Mouse (Mus musculus) B cell, adult 62 days (primary cell): ENCODE data around the gene Gm26602. TPM values are rescaled to one million over a fixed set of nuclear protein-coding genes. Genes with fewer than 3 reads are reported as not detected.

Experiments used
- total RNA-seq: library from RNA; stranded (reverse); gene quantifications from 4 replicates; pipeline ENCODE4 v1.2.4, GENCODE M21; 2023

Gene Gm26602
- total RNA-seq, result not detected in 4 replicates

GRCm38 (mm10) chr10:79910556-79910955 lies at the start of gene Gm26602:
Gene Gm26602, plus strand, starts transcription at chr10:79910856.

DNA sequence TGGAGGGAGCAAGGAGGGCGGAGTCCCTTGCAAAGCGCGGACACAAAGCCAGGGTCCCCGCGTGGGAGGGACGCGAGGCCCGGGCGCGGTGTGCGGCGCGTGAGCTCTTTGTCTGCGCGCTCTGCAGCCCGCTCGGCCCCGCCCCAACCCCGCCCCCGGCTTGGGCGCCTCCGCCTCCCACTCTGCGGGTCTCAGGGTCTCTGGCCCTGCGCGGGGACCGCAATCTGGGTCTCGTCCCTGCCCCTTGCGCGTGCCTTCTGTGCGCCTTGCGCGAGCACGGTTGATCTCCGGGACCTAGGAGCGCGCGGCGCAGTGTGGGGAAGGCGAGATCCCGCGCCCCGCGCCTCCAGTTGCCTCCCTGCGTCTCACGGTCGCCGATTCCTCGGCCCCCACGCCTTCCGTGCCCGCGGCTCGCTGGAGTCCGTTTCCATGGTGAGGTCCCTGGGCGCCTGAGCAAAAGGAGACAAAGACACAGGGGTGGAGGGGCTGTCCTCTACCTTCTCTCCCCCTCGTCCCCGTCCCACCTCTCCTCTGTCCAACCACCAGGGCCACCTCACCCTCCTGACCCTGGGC lies 36.3 kb upstream of the Gm26602 start, which contains the start of the genes Prtn3 and Plppr3:
Gene Prtn3, plus strand, starts transcription at position 187 of the 573 bp plus-strand sequence.
Gene Plppr3, minus strand, starts transcription at position 345 of the 573 bp plus-strand sequence.

GRCm38 (mm10) chr10:79886054-79886453 lies 24.6 kb upstream of the Gm26602 start, which contains the start of gene Elane:
Gene Elane, plus strand, starts transcription at chr10:79886247.

GRCm38 (mm10) chr10:79890670-79891069 lies 20.0 kb upstream of the Gm26602 start, which contains the start of gene Cfd:
Gene Cfd, plus strand, starts transcription at chr10:79890853.

DNA sequence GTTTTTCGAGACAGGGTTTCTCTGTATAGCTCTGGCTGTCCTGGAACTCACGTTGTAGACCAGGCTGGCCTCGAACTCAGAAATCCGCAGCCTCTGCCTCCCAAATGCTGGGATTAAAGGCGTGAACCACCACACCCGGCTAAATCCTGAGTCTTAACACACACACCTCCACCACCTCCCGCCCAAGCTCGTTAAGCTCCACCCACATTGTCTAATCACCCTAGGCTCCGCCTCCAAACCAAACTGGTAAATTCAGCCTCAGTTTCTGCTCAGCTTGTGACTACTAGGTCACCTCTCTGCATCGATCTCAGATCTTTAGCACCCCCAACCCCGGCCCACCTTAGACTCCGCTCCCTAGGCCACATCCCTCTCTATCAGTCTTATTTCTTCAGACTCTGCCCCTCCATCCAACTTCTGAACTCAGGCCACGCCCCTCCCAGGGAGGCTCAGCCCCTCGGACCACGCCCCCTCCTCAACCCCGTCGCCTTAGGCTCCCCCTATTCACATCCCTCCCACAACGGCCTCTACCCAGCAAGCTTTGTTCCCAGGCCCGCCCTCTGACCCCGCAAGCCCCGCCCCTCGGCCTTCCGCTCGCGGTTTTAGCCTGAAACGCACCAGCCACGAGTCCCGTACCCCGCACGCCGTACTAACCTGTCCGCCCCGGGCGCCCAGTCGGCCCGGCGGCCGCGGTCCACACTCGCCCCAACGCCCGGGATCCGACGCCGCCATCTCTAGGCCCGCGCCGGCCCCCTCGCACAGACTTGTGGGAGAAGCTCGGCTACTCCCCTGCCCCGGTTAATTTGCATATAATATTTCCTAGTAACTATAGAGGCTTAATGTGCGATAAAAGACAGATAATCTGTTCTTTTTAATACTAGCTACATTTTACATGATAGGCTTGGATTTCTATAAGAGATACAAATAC lies 2.2 kb upstream of the Gm26602 start, which contains the start of gene Med16:
Gene Med16, minus strand, starts transcription at position 757 of the 925 bp plus-strand sequence.

DNA sequence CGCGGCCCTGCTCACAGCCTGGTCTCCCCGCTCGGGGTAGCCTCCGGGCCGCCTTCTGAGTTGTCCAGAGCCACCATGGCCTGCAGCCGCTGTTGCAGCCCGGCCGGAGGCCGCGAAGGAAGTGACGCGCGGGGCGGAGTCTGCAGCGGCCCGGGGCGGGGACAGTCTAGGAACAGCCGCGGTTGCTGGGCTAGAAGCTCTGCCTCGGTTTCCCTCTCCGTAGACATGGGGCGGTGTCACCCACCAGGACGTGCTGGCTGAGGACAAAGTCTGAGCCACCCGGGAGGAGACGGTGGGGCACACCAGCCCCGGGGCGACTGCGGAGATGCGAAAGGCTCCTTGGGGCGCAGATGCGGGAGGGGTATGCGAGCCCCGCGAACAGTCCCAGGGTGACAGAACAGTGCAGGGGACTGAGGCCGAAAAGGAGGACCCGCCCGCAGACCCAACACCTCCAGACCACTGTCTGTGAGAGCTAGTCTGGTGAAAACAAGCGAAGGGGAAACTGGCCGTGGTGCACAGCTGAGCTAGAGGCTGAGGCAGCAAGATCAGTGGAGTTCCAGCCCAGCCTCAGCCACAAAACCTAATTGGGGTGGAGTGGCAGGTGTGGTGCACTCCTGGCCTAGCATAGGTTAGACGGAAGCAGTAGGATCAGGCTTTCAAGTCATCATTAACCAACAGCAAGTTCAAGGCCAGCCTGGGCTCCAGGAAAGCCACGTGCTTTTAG lies 6.3 kb downstream of the Gm26602 start, which contains the start of gene Kiss1r:
Gene Kiss1r, plus strand, starts transcription at position 164 of the 724 bp plus-strand sequence.

GRCm38 (mm10) chr10:79920958-79921535 lies 10.4 kb downstream of the Gm26602 start, which contains the start of gene R3hdm4:
Gene R3hdm4, minus strand, starts transcription at chr10:79921208.

GRCm38 (mm10) chr10:79926491-79927323 lies 16.1 kb downstream of the Gm26602 start, which contains the start of gene Arid3a:
Gene Arid3a, plus strand, starts transcription at chr10:79927043.

GRCm38 (mm10) chr10:79959847-79960601 lies 49.4 kb downstream of the Gm26602 start, which contains the start of gene Wdr18:
Gene Wdr18, plus strand, starts transcription at chr10:79960152.

Other genes starting within 250 kb of the Gm26602 start
- gene Madcam1, start 246.3 kb upstream of the Gm26602 start, total RNA-seq, result not detected in 4 replicates
- 16.5 to 17.6 TPM (median 17.2 TPM) in 4 replicates for gene Tpgs1, start 241.5 kb upstream of the Gm26602 start, total RNA-seq
- 64.3 to 70.9 TPM (median 67.1 TPM) in 4 replicates for gene Cdc34, start 228.7 kb upstream of the Gm26602 start, total RNA-seq
- 2.2 to 3.3 TPM (median 2.8 TPM) in 4 replicates for gene Gzmm, start 221.8 kb upstream of the Gm26602 start, total RNA-seq
- 93.0 to 101 TPM (median 96.4 TPM) in 4 replicates for gene Bsg, start 206.4 kb upstream of the Gm26602 start, total RNA-seq
- not detected in 4 replicates for gene Hcn2, start 194.2 kb upstream of the Gm26602 start, total RNA-seq
- 61.1 to 82.7 TPM (median 70.9 TPM) in 4 replicates for gene Polrmt, start 164.3 kb upstream of the Gm26602 start, total RNA-seq
- gene Fgf22, start 155.8 kb upstream of the Gm26602 start, total RNA-seq, result not detected in 4 replicates
- 47.4 to 62.4 TPM (median 56.4 TPM) in 4 replicates for gene Rnf126, start 143.9 kb upstream of the Gm26602 start, total RNA-seq
- gene Fstl3, start 133.6 kb upstream of the Gm26602 start, total RNA-seq, result 1.5 to 3.1 TPM (median 1.8 TPM) in 4 replicates
- gene Prss57, start 119.9 kb upstream of the Gm26602 start, total RNA-seq, result not detected in 4 replicates
- gene Palm, start 117.3 kb upstream of the Gm26602 start, total RNA-seq, result 6.0 to 6.7 TPM (median 6.3 TPM) in 4 replicates
- gene Misp, start 89.9 kb upstream of the Gm26602 start, total RNA-seq, result not detected in 4 replicates
- gene Ptbp1, start 56.4 kb upstream of the Gm26602 start, total RNA-seq, result 435 to 450 TPM (median 444 TPM) in 4 replicates
- gene Prtn3, start 36.4 kb upstream of the Gm26602 start, total RNA-seq, result 0.75 TPM in 1 of 4 replicates, not detected in the others
- 0.56 to 1.1 TPM (median 1.1 TPM) in 4 replicates for gene Plppr3, start 36.2 kb upstream of the Gm26602 start, total RNA-seq
- not detected in 4 replicates for gene Elane, start 24.6 kb upstream of the Gm26602 start, total RNA-seq
- not detected in 4 replicates for gene Cfd, start 20.0 kb upstream of the Gm26602 start, total RNA-seq
- gene Med16, start 1.9 kb upstream of the Gm26602 start, total RNA-seq, result 78.8 to 89.5 TPM (median 83.7 TPM) in 4 replicates
- 0.39 to 0.63 TPM (median 0.47 TPM) in 4 replicates for gene Kiss1r, start 6.1 kb downstream of the Gm26602 start, total RNA-seq
- 94.1 to 105 TPM (median 98.7 TPM) in 4 replicates for gene R3hdm4, start 10.4 kb downstream of the Gm26602 start, total RNA-seq
- gene Arid3a, start 16.2 kb downstream of the Gm26602 start, total RNA-seq, result 32.5 to 39.9 TPM (median 35.7 TPM) in 4 replicates
- 46.0 to 52.3 TPM (median 48.3 TPM) in 4 replicates for gene Wdr18, start 49.3 kb downstream of the Gm26602 start, total RNA-seq
- not detected in 4 replicates for gene Grin3b, start 59.9 kb downstream of the Gm26602 start, total RNA-seq
- 163 to 175 TPM (median 163 TPM) in 4 replicates for gene Tmem259, start 73.5 kb downstream of the Gm26602 start, total RNA-seq
- 329 to 335 TPM (median 331 TPM) in 4 replicates for gene Cnn2, start 77.7 kb downstream of the Gm26602 start, total RNA-seq
- gene Abca7, start 85.6 kb downstream of the Gm26602 start, total RNA-seq, result 51.7 to 55.6 TPM (median 53.3 TPM) in 4 replicates
- gene Arhgap45, start 105.8 kb downstream of the Gm26602 start, total RNA-seq, result 482 to 540 TPM (median 503 TPM) in 4 replicates
- 82.2 to 90.7 TPM (median 85.7 TPM) in 4 replicates for gene Polr2e, start 128.9 kb downstream of the Gm26602 start, total RNA-seq
- gene Gpx4, start 136.3 kb downstream of the Gm26602 start, total RNA-seq, result 108 to 159 TPM (median 123 TPM) in 4 replicates
- 116 to 127 TPM (median 121 TPM) in 4 replicates for gene Sbno2, start 194.7 kb downstream of the Gm26602 start, total RNA-seq
- 170 to 186 TPM (median 178 TPM) in 4 replicates for gene Stk11, start 204.9 kb downstream of the Gm26602 start, total RNA-seq
- 168 to 193 TPM (median 182 TPM) in 4 replicates for gene Atp5d, start 227.8 kb downstream of the Gm26602 start, total RNA-seq
- gene Cbarp, start 230.0 kb downstream of the Gm26602 start, total RNA-seq, result 7.3 to 8.8 TPM (median 7.8 TPM) in 4 replicates
- gene Midn, start 237.4 kb downstream of the Gm26602 start, total RNA-seq, result 142 to 170 TPM (median 154 TPM) in 4 replicates